Mouse (Mus musculus) liver, postnatal 0 days (tissue): Measurements from ENCODE around the gene Dpp9. TPM values are rescaled to one million over a fixed set of nuclear protein-coding genes. Genes with fewer than 3 reads are reported as not detected.

Source experiments
- ATAC-seq: fragments of 200-750 bp; cut with Nextera tagmentation; 2 replicates; pipeline ENCODE4 v1.8.0; 2017; ENCODE audit warnings: mild to moderate bottlenecking, moderate library complexity
- DNase-seq: peaks from one replicate; pipeline ENCODE4 v3.0.0-alpha.2; 2016
- H3K27ac ChIP-seq: fragments of 300-500 bp; sonication (generic); 2 replicates; pipeline ENCODE4 v1.5.1; 2014; ENCODE audit warnings: antibody characterized with exemption, moderate library complexity, mild to moderate bottlenecking, low read depth
- H3K27me3 ChIP-seq: fragments of 300-500 bp; sonication (generic); 2 replicates; pipeline ENCODE4 v1.6.1; 2014; ENCODE audit warnings: low read length, control low read depth, mixed read lengths; ENCODE audit not compliant: insufficient read depth
- H3K36me3 ChIP-seq: fragments of 300-500 bp; sonication (generic); replicated peaks from 2 replicates; pipeline ENCODE4 v1.6.1; 2014; ENCODE audit warnings: mild to moderate bottlenecking, control low read depth, low read length, moderate library complexity, mixed read lengths; ENCODE audit not compliant: insufficient read depth
- H3K4me1 ChIP-seq: fragments of 300-500 bp; sonication (generic); 2 replicates; pipeline ENCODE4 v1.6.1; 2014; ENCODE audit warnings: antibody characterized with exemption, mild to moderate bottlenecking, control low read depth; ENCODE audit not compliant: insufficient read depth
- H3K4me2 ChIP-seq: fragments of 300-500 bp; sonication (generic); 2 replicates; pipeline ENCODE4 v1.6.1; 2014; ENCODE audit warnings: low read depth, mild to moderate bottlenecking, low read length, moderate library complexity, mixed read lengths
- H3K4me3 ChIP-seq: fragments of 300-500 bp; sonication (generic); 2 replicates; pipeline ENCODE4 v1.5.1; 2014; ENCODE audit warnings: low read depth, low read length
- H3K9ac ChIP-seq: fragments of 300-500 bp; sonication (generic); replicated peaks from 2 replicates; pipeline ENCODE4 v1.6.1; 2014; ENCODE audit warnings: mild to moderate bottlenecking, moderate library complexity
- H3K9me3 ChIP-seq: fragments of 300-500 bp; sonication (generic); 2 replicates; pipeline ENCODE4 v1.6.1; 2016; ENCODE audit warnings: mild to moderate bottlenecking, control low read depth, low read length, mixed read lengths
- CTCF ChIP-seq: sonication (generic); IDR thresholded peaks from 2 replicates; pipeline ENCODE4 v1.5.1; 2016; ENCODE audit warnings: antibody characterized with exemption, low read depth
- WGBS: fragments of 180-500 bp; shearing (Covaris S2); extraction: QIAGEN DNeasy Blood & Tissue Kit; methylation state at CpG from one replicate; pipeline ENCODE4 v1.1.7; 2014; ENCODE audit not compliant: insufficient replicate concordance; 5-methylcytosine and 5-hydroxymethylcytosine counted together
- microRNA counts: library from miRNA; unstranded; fragments of <30 nt; microRNA quantifications from one replicate; lab custom pipeline; 2015
- microRNA-seq: library from miRNA; unstranded; fragments of <30 nt; microRNA quantifications from one replicate; pipeline ENCODE4, GENCODE M21; 2016
- polyA plus RNA-seq: library from polyadenylated mRNA; unstranded; fragments of >200 nt; fragmentation: Nextera tagmentation; extraction: Ambion mirVana; gene quantifications from 2 replicates; pipeline ENCODE4 v1.2.1, GENCODE M21; 2015

The Dpp9 gene
- polyA plus RNA-seq, 1 experiment from 2014 or later: 12.1 TPM

DNA sequence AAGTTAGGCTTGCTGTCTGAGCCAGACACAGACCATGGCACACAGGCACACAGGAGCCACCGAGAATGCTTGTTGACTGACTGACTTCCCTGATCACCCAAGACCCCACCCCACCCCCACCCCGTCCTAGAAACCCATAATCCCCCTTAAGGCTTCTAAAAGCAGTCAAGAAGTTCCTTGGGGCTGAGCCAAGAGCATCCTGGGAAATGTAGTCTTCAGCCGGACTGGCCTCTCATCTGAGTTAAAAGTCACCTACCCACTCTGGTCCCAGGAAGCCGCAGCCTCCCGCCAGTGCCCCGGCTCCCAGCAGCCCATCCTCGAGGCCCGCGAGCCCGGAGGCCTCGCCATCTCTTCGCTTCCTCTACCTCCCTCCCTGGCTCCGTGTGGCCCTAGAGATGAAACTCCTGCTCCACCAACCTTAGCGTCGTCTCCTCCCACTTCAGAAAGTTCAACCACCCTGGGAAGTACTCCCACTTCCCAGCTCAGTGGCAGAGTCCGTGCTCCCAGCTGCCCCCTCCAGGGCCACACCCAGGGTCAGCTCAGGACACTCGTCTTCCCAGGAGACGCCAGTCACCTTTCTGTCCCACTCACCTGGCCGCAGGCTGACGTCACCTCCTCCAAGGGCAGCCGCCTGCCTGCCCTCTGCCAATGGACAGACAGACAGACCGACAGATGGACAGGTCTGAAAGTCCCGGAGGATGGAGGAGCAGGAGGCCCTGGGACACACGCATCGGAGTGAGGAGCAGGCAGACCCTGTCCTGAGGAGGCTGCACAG lies 80.7 kb downstream of the Dpp9 start:
- no peak for DNase-seq
- Histone ChIP-seq H3K9me3 (no peaks in the 10 kb centered on the region), H3K27me3 (peaks cover 48% of the 10 kb centered on the region), H3K4me3 (no peak overlapping the region), H3K4me2 (no peak overlapping the region), H3K9ac (no peak overlapping the region), H3K27ac (no peak overlapping the region), H3K36me3 (no peaks in the 10 kb centered on the region), H3K4me1 (peaks cover 42% of the 10 kb centered on the region)
- ATAC-seq: no peak
- TF ChIP-seq CTCF: no peak
- WGBS: 41% methylated on average over 25 of the region's 25 CpGs

MicroRNAs within 50 kb of the gene (microRNA counts, 519-probe panel; counts per million panel counts)
- 1,782 counts per million, percentile 15 among the panel's probes with 10 or more counts for microRNA mmu-miR-7b (lab: Ali Mortazavi, UCI)

Small RNA genes lying within 50 kb of the gene (microRNA-seq; reads per million reads assigned to microRNA genes)
- gene Gm44397 (not detected), gene Mir7b (8.9 reads per million, percentile 16 among the genes with 10 or more reads in this experiment)

Other genes starting within 250 kb of the Dpp9 start
- gene Shd, start 248.4 kb downstream of the Dpp9 start, polyA plus RNA-seq: 0.26 and 0.34 TPM in 2 replicates
- not detected in 2 replicates for gene Fsd1, start 232.4 kb downstream of the Dpp9 start, polyA plus RNA-seq
- gene Stap2, start 213.3 kb downstream of the Dpp9 start, polyA plus RNA-seq: 14.3 and 16.8 TPM in 2 replicates
- gene Mpnd, start 213.2 kb downstream of the Dpp9 start, polyA plus RNA-seq: 17.5 and 23.9 TPM in 2 replicates
- gene Sh3gl1, start 182.3 kb downstream of the Dpp9 start, polyA plus RNA-seq: 35.9 and 37.1 TPM in 2 replicates
- gene Chaf1a, start 178.5 kb downstream of the Dpp9 start, polyA plus RNA-seq: 4.9 and 6.5 TPM in 2 replicates
- 19.1 and 20.5 TPM in 2 replicates for gene Ubxn6, start 143.9 kb downstream of the Dpp9 start, polyA plus RNA-seq
- gene Hdgfl2, start 139.3 kb downstream of the Dpp9 start, polyA plus RNA-seq: 24.8 and 27.7 TPM in 2 replicates
- gene Plin4, start 109.1 kb downstream of the Dpp9 start, polyA plus RNA-seq: 0.12 and 0.24 TPM in 2 replicates
- gene Plin5, start 101.3 kb downstream of the Dpp9 start, polyA plus RNA-seq: 57.3 and 58.4 TPM in 2 replicates
- gene Lrg1, start 96.9 kb downstream of the Dpp9 start, polyA plus RNA-seq: 256 and 269 TPM in 2 replicates
- 0.56 and 0.62 TPM in 2 replicates for gene Sema6b, start 78.6 kb downstream of the Dpp9 start, polyA plus RNA-seq
- gene Tnfaip8l1, start 56.4 kb downstream of the Dpp9 start, polyA plus RNA-seq: 2.8 and 3.3 TPM in 2 replicates
- 45.8 and 49.8 TPM in 2 replicates for gene Mydgf, start 35.0 kb downstream of the Dpp9 start, polyA plus RNA-seq
- 5.1 and 5.2 TPM in 2 replicates for gene Fem1a, start 37.9 kb upstream of the Dpp9 start, polyA plus RNA-seq
- 2.6 and 3.1 TPM in 2 replicates for gene Ticam1, start 57.9 kb upstream of the Dpp9 start, polyA plus RNA-seq
- 25.8 and 26.8 TPM in 2 replicates for gene Plin3, start 74.0 kb upstream of the Dpp9 start, polyA plus RNA-seq
- gene Arrdc5, start 81.4 kb upstream of the Dpp9 start, polyA plus RNA-seq: not detected in 2 replicates
- 37.8 and 43.5 TPM in 2 replicates for gene Uhrf1, start 84.4 kb upstream of the Dpp9 start, polyA plus RNA-seq
- gene Kdm4b, start 107.2 kb upstream of the Dpp9 start, polyA plus RNA-seq: 5.0 and 5.8 TPM in 2 replicates